Mouse (Mus musculus) neural tube, embryonic 14.5 days (tissue): ENCODE measurements around the gene Arhgef3. TPM values are rescaled to one million over a fixed set of nuclear protein-coding genes. Genes with fewer than 3 reads are reported as not detected.

Experiments
- ATAC-seq: fragments of 200-750 bp; cut with Nextera tagmentation; 2 replicates; pipeline ENCODE4 v1.8.0; 2017; ENCODE audit warnings: low read depth, mild to moderate bottlenecking, moderate TSS enrichment, moderate library complexity
- H3K27ac ChIP-seq: fragments of 300-500 bp; sonication (generic); 2 replicates; pipeline ENCODE4 v1.5.1; 2014; ENCODE audit warnings: low read depth, mild to moderate bottlenecking, control low read depth, low read length, moderate library complexity, mixed read lengths
- H3K27me3 ChIP-seq: fragments of 300-500 bp; sonication (generic); 2 replicates; pipeline ENCODE4 v1.6.1; 2014; ENCODE audit warnings: low read length; ENCODE audit not compliant: control insufficient read depth, insufficient read depth
- H3K36me3 ChIP-seq: fragments of 300-500 bp; sonication (generic); 2 replicates; pipeline ENCODE4 v1.6.1; 2014; ENCODE audit warnings: low read length, mixed read lengths; ENCODE audit not compliant: control insufficient read depth, insufficient read depth
- H3K4me1 ChIP-seq: fragments of 300-500 bp; sonication (generic); 2 replicates; pipeline ENCODE4 v1.6.1; 2014; ENCODE audit warnings: low read length; ENCODE audit not compliant: control insufficient read depth, insufficient read depth
- H3K4me2 ChIP-seq: fragments of 300-500 bp; sonication (generic); 2 replicates; pipeline ENCODE4 v1.6.1; 2014; ENCODE audit warnings: mild to moderate bottlenecking, low read depth, low read length, control low read depth
- H3K4me3 ChIP-seq: fragments of 300-500 bp; sonication (generic); 2 replicates; pipeline ENCODE4 v1.5.1; 2014; ENCODE audit warnings: low read depth, low read length, control low read depth, mixed read lengths
- H3K9ac ChIP-seq: fragments of 300-500 bp; sonication (generic); replicated peaks from 2 replicates; pipeline ENCODE4 v1.6.1; 2014; ENCODE audit warnings: low read depth, mild to moderate bottlenecking, control low read depth, low read length, mixed read lengths
- H3K9me3 ChIP-seq: fragments of 300-500 bp; sonication (generic); 2 replicates; pipeline ENCODE4 v1.6.1; 2016; ENCODE audit warnings: low read length; ENCODE audit not compliant: control insufficient read depth
- WGBS: fragments of 180-500 bp; shearing (Covaris S2); extraction: QIAGEN DNeasy Blood & Tissue Kit; methylation state at CpG from one replicate; pipeline ENCODE4 v1.1.7; 2014; 5-methylcytosine and 5-hydroxymethylcytosine counted together
- polyA plus RNA-seq: library from polyadenylated mRNA; unstranded; fragments of >200 nt; fragmentation: Nextera tagmentation; extraction: Ambion mirVana; gene quantifications from 2 replicates; pipeline ENCODE4 v1.2.1, GENCODE M21; 2014

Arhgef3 gene
- polyA plus RNA-seq, 1 experiment from 2014 or later = 13.4 TPM

DNA sequence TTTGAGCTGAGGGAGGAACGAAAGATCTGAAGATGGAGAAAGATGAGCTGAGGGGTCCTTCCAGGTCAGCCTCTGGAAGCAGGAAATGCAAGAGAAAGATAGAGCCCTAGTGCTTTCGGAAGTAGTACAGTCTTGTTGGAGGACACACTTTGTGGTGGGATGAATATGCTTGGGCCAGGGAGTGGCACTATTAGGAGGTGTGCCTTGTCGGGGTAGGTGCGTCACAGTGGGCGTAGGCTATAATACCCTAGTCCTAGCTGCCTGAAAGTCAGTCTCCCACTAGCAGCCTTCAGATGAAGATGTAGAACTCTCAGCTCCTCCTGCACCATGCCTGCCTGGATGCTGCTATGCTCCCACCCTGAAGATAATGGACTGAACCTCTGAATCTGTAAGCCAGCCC, 34.7 kb downstream of the Arhgef3 start:
- no peak overlapping the region for H3K4me2 ChIP-seq
- H3K9me3 ChIP-seq = no peaks in the 10 kb centered on the region
- H3K4me1 ChIP-seq = no peaks in the 10 kb centered on the region
- no peaks in the 10 kb centered on the region for H3K27me3 ChIP-seq
- no peak overlapping the region for H3K9ac ChIP-seq
- no peak overlapping the region for H3K4me3 ChIP-seq
- ATAC-seq = no peak
- H3K27ac ChIP-seq = no peak overlapping the region
- H3K36me3 ChIP-seq = no peaks in the 10 kb centered on the region
- WGBS = 92% methylated on average over 5 of the region's 5 CpGs

DNA sequence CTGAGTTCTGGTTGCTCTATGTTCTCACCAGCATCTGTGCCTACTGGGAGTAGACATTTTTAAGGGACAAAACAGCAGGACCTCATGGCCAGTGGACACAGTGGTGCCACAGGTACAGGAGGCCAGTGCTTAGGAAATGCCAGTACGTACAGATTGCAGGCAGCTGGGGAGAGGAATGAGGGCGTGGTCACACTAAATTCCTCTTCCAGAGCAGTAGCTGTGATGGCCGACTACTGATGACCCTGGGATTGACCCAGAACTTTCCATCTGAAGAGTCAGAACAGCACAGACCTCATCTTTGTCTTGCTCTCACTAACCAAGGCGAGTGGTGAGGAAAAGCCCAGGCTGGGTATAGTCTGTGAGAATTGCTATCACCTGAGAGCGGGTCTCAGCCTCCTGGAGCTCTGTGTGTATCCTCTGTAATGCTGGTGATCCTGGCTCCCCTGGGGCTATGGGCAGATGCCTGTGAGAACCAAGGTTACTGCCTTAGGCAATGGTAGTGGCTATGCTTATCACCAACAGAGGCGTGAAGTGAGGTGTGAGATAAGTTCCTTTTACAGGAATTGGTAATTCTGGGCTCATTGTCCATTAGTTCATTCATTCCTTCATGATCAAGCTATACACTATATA, 35.4 kb downstream of the Arhgef3 start:
- Histone ChIP-seq H3K36me3 (no peaks in the 10 kb centered on the region), H3K9me3 (no peaks in the 10 kb centered on the region), H3K9ac (no peak overlapping the region), H3K27ac (no peak overlapping the region), H3K4me3 (no peak overlapping the region), H3K4me1 (no peaks in the 10 kb centered on the region), H3K4me2 (no peak overlapping the region), H3K27me3 (no peaks in the 10 kb centered on the region)
- 69% methylated on average over 6 of the region's 6 CpGs for WGBS
- no peak for ATAC-seq

DNA sequence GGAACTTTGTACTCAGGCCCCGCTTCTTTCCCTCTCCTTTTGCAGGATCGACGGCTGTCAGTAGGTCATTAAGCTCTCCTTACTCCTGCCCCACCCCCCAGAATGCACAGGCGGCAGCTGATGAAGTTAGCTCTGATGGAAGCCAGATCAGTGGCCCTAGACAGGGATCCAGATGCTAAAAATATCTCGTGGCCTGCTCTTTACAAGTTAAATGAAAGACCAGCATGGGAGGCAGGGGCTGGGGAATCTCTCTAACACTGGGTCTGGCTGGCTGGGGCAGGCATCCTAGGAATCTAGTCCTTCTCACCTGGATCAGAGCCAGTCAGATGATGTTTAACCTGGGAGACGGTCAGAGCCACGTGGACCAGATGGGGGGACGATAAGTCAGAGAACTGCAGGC, 36.7 kb downstream of the Arhgef3 start:
- H3K4me2 ChIP-seq = no peak overlapping the region
- H3K27me3 ChIP-seq = no peaks in the 10 kb centered on the region
- no peak overlapping the region for H3K27ac ChIP-seq
- no peak overlapping the region for H3K4me3 ChIP-seq
- no peak overlapping the region for H3K9ac ChIP-seq
- no peak for ATAC-seq
- H3K4me1 ChIP-seq = no peaks in the 10 kb centered on the region
- WGBS = 62% methylated on average over 8 of the region's 8 CpGs
- no peaks in the 10 kb centered on the region for H3K36me3 ChIP-seq
- no peaks in the 10 kb centered on the region for H3K9me3 ChIP-seq

- Histone ChIP-seq H3K4me1 (no peaks in the 10 kb centered on the region), H3K4me2 (no peak overlapping the region), H3K27me3 (no peaks in the 10 kb centered on the region), H3K9ac (no peak overlapping the region), H3K9me3 (no peaks in the 10 kb centered on the region), H3K36me3 (no peaks in the 10 kb centered on the region), H3K27ac (no peak overlapping the region), H3K4me3 (no peak overlapping the region)
- 81% methylated on average over 6 of the region's 6 CpGs for WGBS
- ATAC-seq = no peak
Measured at GRCm38 (mm10) chr14:27155088-27155487, 40.4 kb downstream of the Arhgef3 start.

GRCm38 (mm10) chr14:27156032-27156431, 41.3 kb downstream of the Arhgef3 start:
- no peak overlapping the region for H3K27ac ChIP-seq
- H3K9me3 ChIP-seq = no peaks in the 10 kb centered on the region
- no peaks in the 10 kb centered on the region for H3K4me1 ChIP-seq
- H3K9ac ChIP-seq = no peak overlapping the region
- ATAC-seq = no peak
- H3K4me2 ChIP-seq = no peak overlapping the region
- WGBS = 81% methylated on average over 6 of the region's 6 CpGs
- no peaks in the 10 kb centered on the region for H3K36me3 ChIP-seq
- no peaks in the 10 kb centered on the region for H3K27me3 ChIP-seq
- H3K4me3 ChIP-seq = no peak overlapping the region

GRCm38 (mm10) chr14:27158133-27158532, 43.4 kb downstream of the Arhgef3 start:
- ATAC-seq = no peak
- 87% methylated on average over 3 of the region's 3 CpGs for WGBS
- no peak overlapping the region for H3K4me2 ChIP-seq

DNA sequence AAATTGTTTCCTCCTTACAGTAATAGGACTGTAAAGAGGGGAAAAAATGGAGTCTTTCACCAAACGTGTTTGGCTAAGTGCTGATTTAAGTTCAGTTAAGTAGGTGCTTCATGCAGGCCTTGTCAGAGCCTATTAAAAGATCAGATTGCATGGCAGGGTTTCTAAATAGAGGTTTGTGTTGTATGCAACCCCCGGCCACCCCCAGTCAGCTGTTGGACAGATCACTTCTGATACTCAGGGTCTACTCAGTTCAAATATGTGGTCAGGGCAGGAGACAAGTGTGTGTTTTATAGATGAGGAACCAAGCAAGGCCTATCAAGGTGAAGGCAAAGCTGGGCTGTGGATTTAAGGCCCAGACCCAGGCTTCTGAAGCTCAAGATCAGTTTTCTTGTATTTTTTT, 44.1 kb downstream of the Arhgef3 start:
- H3K36me3 ChIP-seq = no peaks in the 10 kb centered on the region
- H3K27me3 ChIP-seq = no peaks in the 10 kb centered on the region
- H3K9me3 ChIP-seq = no peaks in the 10 kb centered on the region
- no peak for ATAC-seq
- no peaks in the 10 kb centered on the region for H3K4me1 ChIP-seq
- H3K27ac ChIP-seq = no peak overlapping the region
- H3K4me2 ChIP-seq = no peak overlapping the region
- no peak overlapping the region for H3K4me3 ChIP-seq
- no peak overlapping the region for H3K9ac ChIP-seq
- 72% methylated on average over 2 of the region's 2 CpGs for WGBS

More at GRCm38 (mm10) chr14:27158133-27158532, 43.4 kb downstream of the Arhgef3 start:
- Histone ChIP-seq H3K4me1 (no peaks in the 10 kb centered on the region), H3K4me3 (no peak overlapping the region), H3K27me3 (no peaks in the 10 kb centered on the region), H3K9me3 (no peaks in the 10 kb centered on the region), H3K9ac (no peak overlapping the region), H3K27ac (no peak overlapping the region), H3K36me3 (no peaks in the 10 kb centered on the region)

GRCm38 (mm10) chr14:27160762-27161161, 46.1 kb downstream of the Arhgef3 start:
- Histone ChIP-seq H3K4me3 (no peak overlapping the region), H3K36me3 (no peaks in the 10 kb centered on the region), H3K4me1 (no peaks in the 10 kb centered on the region), H3K4me2 (no peak overlapping the region), H3K27ac (no peak overlapping the region), H3K9me3 (no peaks in the 10 kb centered on the region), H3K27me3 (no peaks in the 10 kb centered on the region), H3K9ac (no peak overlapping the region)
- 93% methylated on average over 7 of the region's 7 CpGs for WGBS
- ATAC-seq = no peak

DNA sequence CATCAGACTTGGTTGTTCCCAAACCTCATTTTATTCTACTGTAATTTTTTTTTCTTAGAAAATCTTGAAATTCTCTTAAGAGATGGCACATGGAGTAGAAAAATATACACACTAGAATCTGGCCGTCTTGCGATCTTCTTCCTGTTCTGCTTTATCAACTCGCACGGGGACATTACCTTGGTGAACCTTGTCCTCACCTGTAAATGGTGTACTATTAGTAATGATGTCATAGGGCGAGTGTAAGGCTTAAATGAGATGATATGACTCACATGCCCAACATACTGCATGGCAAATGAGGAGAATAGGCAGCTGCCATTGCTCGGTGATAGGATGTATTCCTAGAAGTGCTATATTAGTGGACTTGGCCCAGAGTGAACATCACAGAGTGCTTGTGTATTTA, 49.9 kb downstream of the Arhgef3 start:
- Histone ChIP-seq H3K4me1 (no peaks in the 10 kb centered on the region), H3K9me3 (no peaks in the 10 kb centered on the region), H3K9ac (no peak overlapping the region), H3K27me3 (no peaks in the 10 kb centered on the region), H3K36me3 (no peaks in the 10 kb centered on the region), H3K4me3 (no peak overlapping the region), H3K4me2 (no peak overlapping the region), H3K27ac (no peak overlapping the region)
- 88% methylated on average over 6 of the region's 6 CpGs for WGBS
- ATAC-seq = no peak
